Mouse (Mus musculus): Measurements from ENCODE around the gene Ckmt1.

DNA sequence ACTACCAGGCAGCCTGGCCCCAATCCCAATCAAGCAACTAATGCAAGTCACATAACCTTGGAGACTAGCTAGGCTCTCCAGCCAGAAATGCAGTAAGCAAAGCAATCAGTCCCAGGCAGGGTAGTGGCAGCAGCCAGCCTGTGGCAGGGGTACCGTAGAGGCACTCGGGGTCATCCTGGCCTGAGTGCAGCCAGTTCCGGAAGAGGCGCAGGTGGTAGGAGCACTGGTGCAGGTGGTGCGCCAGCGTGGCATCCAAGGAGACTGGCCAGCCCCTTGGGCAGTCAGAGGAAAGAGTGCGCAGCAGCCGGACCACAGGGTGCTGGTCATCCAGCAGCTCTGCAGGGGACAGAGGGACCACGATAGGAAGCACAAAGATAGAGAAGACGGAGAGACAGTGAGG lies 34.5 kb upstream of the Ckmt1 start:
- TF ChIP-seq POLR2A (IDR thresholded peaks at IDR 0.05; ENCODE audit: insufficient read depth, low read depth, low read length) (no peak), CTCF (IDR thresholded peaks at IDR 0.05; ENCODE audit: insufficient read depth, low read depth, low read length) (no peak)

All from olfactory bulb, adult 2 months (tissue).